Mouse (Mus musculus) kidney, embryonic 14.5 days (tissue): ENCODE results near the gene Jph3. TPM values are rescaled to one million over a fixed set of nuclear protein-coding genes. Genes with fewer than 3 reads are reported as not detected.

Source experiments
- ATAC-seq: fragments of 200-750 bp; cut with Nextera tagmentation; 2 replicates; pipeline ENCODE4 v1.8.0; 2017; ENCODE audit warnings: moderate number of reproducible peaks, mild to moderate bottlenecking, moderate TSS enrichment, moderate library complexity; ENCODE audit not compliant: low FRiP score, low TSS enrichment
- H3K27ac ChIP-seq: fragments of 300-500 bp; sonication (generic); 2 replicates; pipeline ENCODE4 v1.5.1; 2014; ENCODE audit warnings: low read depth, mild to moderate bottlenecking, low read length, moderate library complexity, mixed read lengths
- H3K27me3 ChIP-seq: fragments of 300-500 bp; sonication (generic); 2 replicates; pipeline ENCODE4 v1.6.1; 2014; ENCODE audit warnings: mild to moderate bottlenecking, low read length; ENCODE audit not compliant: control insufficient read depth, insufficient read depth
- H3K36me3 ChIP-seq: fragments of 300-500 bp; sonication (generic); 2 replicates; pipeline ENCODE4 v1.6.1; 2014; ENCODE audit warnings: low read length, mixed read lengths; ENCODE audit not compliant: control insufficient read depth, insufficient read depth
- H3K4me1 ChIP-seq: fragments of 300-500 bp; sonication (generic); 2 replicates; pipeline ENCODE4 v1.6.1; 2014; ENCODE audit warnings: low read length, mixed read lengths; ENCODE audit not compliant: control insufficient read depth, insufficient read depth
- H3K4me2 ChIP-seq: fragments of 300-500 bp; sonication (generic); replicated peaks from 2 replicates; pipeline ENCODE4 v1.6.1; 2014; ENCODE audit warnings: low read depth, mild to moderate bottlenecking, low read length
- H3K4me3 ChIP-seq: fragments of 300-500 bp; sonication (generic); 2 replicates; pipeline ENCODE4 v1.5.1; 2014; ENCODE audit warnings: mild to moderate bottlenecking, low read length
- H3K9ac ChIP-seq: fragments of 300-500 bp; sonication (generic); 2 replicates; pipeline ENCODE4 v1.6.1; 2014; ENCODE audit warnings: low read depth, mild to moderate bottlenecking, low read length, moderate library complexity
- H3K9me3 ChIP-seq: fragments of 300-500 bp; sonication (generic); 2 replicates; pipeline ENCODE4 v1.6.1; 2016; ENCODE audit warnings: low read length; ENCODE audit not compliant: control insufficient read depth
- WGBS: fragments of 180-500 bp; shearing (Covaris S2); extraction: QIAGEN DNeasy Blood & Tissue Kit; methylation state at CpG from one replicate; pipeline ENCODE4 v1.1.7; 2014; 5-methylcytosine and 5-hydroxymethylcytosine counted together
- polyA plus RNA-seq: library from polyadenylated mRNA; unstranded; fragments of >200 nt; fragmentation: Nextera tagmentation; extraction: Ambion mirVana; gene quantifications from 2 replicates; pipeline ENCODE4 v1.2.1, GENCODE M21; 2014

Gene Jph3
- polyA plus RNA-seq, 1 experiment from 2014 or later: 0.46 TPM

DNA sequence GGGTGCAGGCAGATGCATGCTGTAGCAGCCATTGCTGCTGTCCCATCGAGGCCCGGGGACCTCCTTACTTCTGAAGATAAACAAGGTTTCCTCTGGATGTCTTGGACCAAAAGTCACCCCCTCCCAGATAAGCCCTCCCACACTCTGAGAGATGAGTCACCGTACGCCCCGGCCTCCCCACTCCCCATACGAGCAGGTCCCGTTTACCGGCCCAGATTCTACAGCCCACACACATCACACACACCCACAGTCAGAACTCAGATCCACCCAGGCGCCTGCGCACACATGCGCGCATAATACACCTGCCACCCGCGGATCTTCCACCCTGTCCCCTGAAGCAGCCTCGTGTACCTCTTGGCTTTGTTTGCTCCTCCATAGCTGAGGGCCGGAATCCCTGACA lies 4.8 kb downstream of the Jph3 start:
- Histone ChIP-seq H3K4me1 (peaks cover 11% of the 10 kb centered on the region), H3K9ac (no peak overlapping the region), H3K36me3 (no peaks in the 10 kb centered on the region), H3K4me2 (no peak overlapping the region), H3K27me3 (peaks cover 50% of the 10 kb centered on the region), H3K4me3 (no peak overlapping the region), H3K9me3 (no peaks in the 10 kb centered on the region), H3K27ac (no peak overlapping the region)
- no peak for ATAC-seq
- 88% methylated on average over 16 of the region's 16 CpGs for WGBS

DNA sequence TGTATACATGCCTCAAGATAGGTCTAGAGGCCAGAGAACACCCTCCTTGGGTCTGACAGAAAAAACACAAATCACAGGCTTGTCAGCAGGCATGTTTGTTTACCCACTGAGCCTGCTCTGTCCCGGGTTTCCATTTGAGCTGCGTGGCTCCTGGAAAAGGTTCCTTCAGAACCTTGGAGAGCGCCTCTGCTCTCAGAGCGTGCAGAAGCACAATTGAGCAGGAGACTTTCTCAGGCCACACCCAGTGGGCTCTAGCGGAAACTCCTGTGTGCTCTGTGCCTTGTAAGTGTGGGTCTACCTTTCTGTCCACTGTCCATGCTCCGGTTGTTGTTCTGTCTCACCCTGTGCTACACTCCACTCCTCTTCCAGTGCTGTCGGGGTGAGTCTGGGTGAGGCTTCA lies 6.8 kb downstream of the Jph3 start:
- 0 out of 2 replicates have a peak, but pooled peaks cover under 1% of the 10 kb centered on the region for H3K4me1 ChIP-seq
- WGBS: 16% methylated on average over 7 of the region's 7 CpGs
- H3K27ac ChIP-seq: no peak overlapping the region
- no peak overlapping the region for H3K4me2 ChIP-seq
- no peaks in the 10 kb centered on the region for H3K9me3 ChIP-seq
- no peaks in the 10 kb centered on the region for H3K36me3 ChIP-seq
- no peak overlapping the region for H3K4me3 ChIP-seq
- 0 out of 2 replicates have a peak, but pooled peaks have one; percentile 12 for ATAC-seq
- no peak overlapping the region for H3K9ac ChIP-seq
- peaks cover 30% of the 10 kb centered on the region for H3K27me3 ChIP-seq

DNA sequence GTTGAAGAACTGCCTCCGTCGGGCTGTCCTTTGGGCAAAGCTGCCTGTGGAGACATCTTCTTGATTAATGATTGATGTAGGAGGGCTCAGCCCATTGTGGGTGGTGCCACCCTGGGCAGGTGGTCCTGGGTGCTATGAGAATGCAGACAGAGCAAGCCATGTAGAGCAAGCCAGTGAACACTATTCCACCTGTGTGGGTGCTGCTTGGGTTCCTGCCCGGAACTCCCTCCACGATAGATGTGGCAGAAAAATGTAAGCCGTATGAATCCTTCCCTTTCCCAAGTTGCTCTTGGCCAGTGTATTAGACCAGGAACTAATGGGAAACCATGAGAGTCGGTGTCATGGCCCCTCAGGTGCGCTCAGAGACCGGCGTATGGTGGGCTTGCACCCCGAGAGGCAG lies 11.3 kb downstream of the Jph3 start:
- H3K4me3 ChIP-seq: no peak overlapping the region
- H3K27me3 ChIP-seq: 0 out of 2 replicates have a peak, but pooled peaks cover 2% of the 10 kb centered on the region
- H3K27ac ChIP-seq: no peak overlapping the region
- no peaks in the 10 kb centered on the region for H3K36me3 ChIP-seq
- H3K9ac ChIP-seq: no peak overlapping the region
- H3K4me1 ChIP-seq: no peaks in the 10 kb centered on the region
- ATAC-seq: no peak
- H3K9me3 ChIP-seq: no peaks in the 10 kb centered on the region
- H3K4me2 ChIP-seq: no peak overlapping the region
- WGBS: 88% methylated on average over 10 of the region's 10 CpGs

DNA sequence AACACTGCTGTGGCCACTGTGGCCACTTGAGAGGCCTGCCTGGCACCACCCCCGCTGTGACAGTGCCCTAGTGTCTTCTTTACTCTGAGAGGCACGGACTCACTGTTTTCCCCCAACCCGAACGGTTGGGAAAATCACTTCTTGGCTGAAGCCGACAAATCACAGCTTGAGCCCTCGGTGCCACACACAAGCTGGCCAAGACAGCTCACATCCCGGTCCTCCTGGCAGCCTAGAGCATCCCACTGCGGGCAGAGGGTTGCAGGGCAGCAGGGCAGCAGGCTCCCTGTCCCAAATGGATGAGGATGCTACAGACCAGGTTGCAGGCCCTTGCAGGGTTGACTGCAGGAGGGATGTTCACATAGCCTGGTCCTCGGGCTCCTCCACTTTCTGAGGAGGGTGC lies 20.1 kb downstream of the Jph3 start:
- Histone ChIP-seq H3K36me3 (no peaks in the 10 kb centered on the region), H3K4me2 (no peak overlapping the region), H3K9me3 (peaks cover 8% of the 10 kb centered on the region; the same call in 1 of the 2 replicates), H3K27me3 (peaks cover 11% of the 10 kb centered on the region; the same call in 1 of the 2 replicates), H3K27ac (no peak overlapping the region), H3K4me3 (no peak overlapping the region), H3K9ac (no peak overlapping the region), H3K4me1 (no peaks in the 10 kb centered on the region)
- ATAC-seq: no peak
- 81% methylated on average over 9 of the region's 9 CpGs for WGBS

DNA sequence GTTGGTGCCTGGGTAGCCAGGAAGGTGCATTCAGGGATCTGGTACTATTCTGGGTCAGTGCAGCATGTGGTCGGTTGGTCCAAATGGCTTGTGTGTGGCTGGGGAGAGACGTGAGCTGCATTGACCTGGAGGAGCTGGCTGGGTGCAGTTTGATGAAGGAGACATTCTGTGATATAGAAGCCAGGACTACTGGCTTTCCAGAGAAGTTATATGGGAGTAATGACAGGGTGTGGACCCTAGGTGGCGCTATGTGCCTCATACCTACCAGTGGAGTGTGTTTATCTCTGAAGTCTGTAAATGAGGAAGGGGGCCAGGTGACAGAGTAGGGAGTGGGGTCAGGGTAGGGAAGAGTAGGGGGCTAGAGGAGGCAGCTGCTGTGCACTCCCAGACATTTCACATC lies 21.1 kb downstream of the Jph3 start:
- no peak for ATAC-seq
- H3K36me3 ChIP-seq: no peaks in the 10 kb centered on the region
- H3K4me1 ChIP-seq: no peaks in the 10 kb centered on the region
- H3K4me3 ChIP-seq: no peak overlapping the region
- WGBS: 40% methylated on average over 3 of the region's 3 CpGs
- peaks cover 8% of the 10 kb centered on the region; the same call in 1 of the 2 replicates for H3K9me3 ChIP-seq
- no peak overlapping the region for H3K4me2 ChIP-seq
- H3K9ac ChIP-seq: no peak overlapping the region
- no peak overlapping the region for H3K27ac ChIP-seq
- peaks cover 11% of the 10 kb centered on the region; the same call in 1 of the 2 replicates for H3K27me3 ChIP-seq

DNA sequence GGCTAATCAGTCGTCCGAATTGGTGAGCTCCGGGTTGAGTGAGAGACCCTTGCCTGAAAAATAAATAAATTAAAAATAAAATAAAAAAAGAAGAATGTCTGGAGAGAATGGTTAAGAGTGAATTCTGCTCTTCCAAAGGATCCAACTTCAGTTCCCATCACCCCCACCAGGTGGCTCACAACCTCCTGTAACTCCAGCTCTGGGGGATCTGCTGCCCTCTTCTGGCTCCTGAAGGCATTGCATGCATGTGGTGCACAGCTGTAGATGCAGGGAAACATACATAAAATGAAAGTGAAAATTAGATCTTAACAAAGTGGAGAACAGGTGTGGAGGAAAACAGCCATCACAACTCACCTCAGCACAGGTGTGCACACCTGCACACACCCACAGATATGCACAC lies 22.0 kb downstream of the Jph3 start:
- no peak overlapping the region for H3K4me3 ChIP-seq
- H3K9me3 ChIP-seq: peaks cover 8% of the 10 kb centered on the region; the same call in 1 of the 2 replicates
- 15% methylated on average over 3 of the region's 3 CpGs for WGBS
- ATAC-seq: no peak
- peaks cover 11% of the 10 kb centered on the region; the same call in 1 of the 2 replicates for H3K27me3 ChIP-seq
- no peaks in the 10 kb centered on the region for H3K36me3 ChIP-seq
- no peak overlapping the region for H3K27ac ChIP-seq
- no peak overlapping the region for H3K9ac ChIP-seq
- H3K4me2 ChIP-seq: no peak overlapping the region
- no peaks in the 10 kb centered on the region for H3K4me1 ChIP-seq

DNA sequence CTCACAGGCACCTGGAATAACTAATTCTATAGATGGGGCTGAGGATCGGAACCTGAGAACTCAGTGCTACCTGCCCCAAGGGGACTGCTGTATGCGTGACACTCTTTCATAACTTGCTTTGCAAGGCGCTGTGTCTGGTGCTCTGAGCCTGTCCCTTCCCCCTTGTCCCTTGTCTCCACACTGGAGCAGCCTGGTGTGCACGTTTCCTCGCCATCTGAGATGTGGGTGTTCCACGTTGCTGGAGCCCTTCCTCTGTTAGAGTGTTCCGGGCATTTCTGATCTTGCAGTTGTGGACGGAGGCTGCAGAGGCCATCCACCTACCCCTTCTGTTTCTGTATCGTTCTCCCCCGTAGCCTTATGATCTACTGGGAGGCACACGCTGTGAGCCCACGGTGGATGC lies 29.0 kb downstream of the Jph3 start:
- no peak overlapping the region for H3K4me2 ChIP-seq
- no peak overlapping the region for H3K9ac ChIP-seq
- 78% methylated on average over 12 of the region's 12 CpGs for WGBS
- H3K4me1 ChIP-seq: no peaks in the 10 kb centered on the region
- no peaks in the 10 kb centered on the region for H3K36me3 ChIP-seq
- H3K27ac ChIP-seq: no peak overlapping the region
- peaks cover 5% of the 10 kb centered on the region; the same call in 1 of the 2 replicates for H3K27me3 ChIP-seq
- H3K9me3 ChIP-seq: no peaks in the 10 kb centered on the region
- ATAC-seq: no peak
- H3K4me3 ChIP-seq: no peak overlapping the region

DNA sequence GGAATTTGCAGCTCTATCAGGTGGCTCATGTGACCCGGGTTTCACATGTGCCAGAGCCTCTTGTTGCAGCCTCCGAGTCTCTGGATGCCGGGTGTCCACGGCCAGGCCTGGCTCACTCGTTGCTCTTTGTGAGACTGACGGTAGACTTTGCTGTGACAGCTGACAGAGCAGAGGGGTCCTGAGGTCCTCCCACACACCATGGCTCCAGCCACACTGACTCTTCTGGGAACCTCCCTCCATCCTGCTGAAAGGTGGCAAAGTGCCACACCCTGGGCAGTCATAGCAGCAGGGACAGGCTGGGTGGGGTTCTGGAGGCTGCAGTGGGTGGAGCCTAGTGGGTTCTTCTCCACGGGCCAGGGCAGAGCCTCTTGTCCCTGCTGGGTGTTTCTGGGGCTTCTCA lies 31.1 kb downstream of the Jph3 start:
- Histone ChIP-seq H3K27ac (no peak overlapping the region), H3K4me1 (no peaks in the 10 kb centered on the region), H3K9me3 (no peaks in the 10 kb centered on the region), H3K9ac (no peak overlapping the region), H3K4me2 (no peak overlapping the region), H3K4me3 (no peak overlapping the region), H3K27me3 (no peaks in the 10 kb centered on the region), H3K36me3 (no peaks in the 10 kb centered on the region)
- no peak for ATAC-seq
- WGBS: 70% methylated on average over 7 of the region's 7 CpGs

DNA sequence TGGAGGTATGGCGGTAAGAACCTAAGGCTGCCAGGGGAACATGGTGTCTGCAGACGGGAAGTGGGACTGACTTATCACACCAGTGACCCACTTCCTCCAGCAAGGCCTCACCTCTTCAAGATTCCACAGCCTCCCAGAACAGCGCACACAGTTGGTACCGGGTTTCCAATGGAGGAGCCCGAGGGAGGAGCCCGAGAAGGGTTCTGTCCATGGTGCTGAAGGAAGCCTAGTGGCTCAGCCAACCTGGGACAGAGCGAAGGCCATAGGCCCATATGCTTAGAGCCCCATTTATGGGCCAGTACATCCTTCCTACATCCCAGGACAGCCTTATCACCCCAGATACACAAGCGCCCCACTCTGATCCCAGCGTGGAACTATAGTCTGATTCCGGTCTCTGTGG lies 32.1 kb downstream of the Jph3 start:
- 0 out of 2 replicates have a peak, but pooled peaks have one; percentile 52 for ATAC-seq
- Histone ChIP-seq H3K27ac (no peak overlapping the region), H3K9me3 (no peaks in the 10 kb centered on the region), H3K4me1 (no peaks in the 10 kb centered on the region), H3K9ac (no peak overlapping the region), H3K4me3 (no peak overlapping the region), H3K27me3 (no peaks in the 10 kb centered on the region), H3K36me3 (no peaks in the 10 kb centered on the region), H3K4me2 (no peak overlapping the region)
- WGBS: 31% methylated on average over 10 of the region's 10 CpGs
